Mouse (Mus musculus) MEL (cell line): ENCODE results near the gene Olfr1314.

Experiments
- CHD2 ChIP-seq: IDR thresholded peaks from 2 replicates; pipeline ENCODE4 v1.6.1; 2011; ENCODE audit warnings: low read length, improper control_type of control experiment
- CTCF ChIP-seq, 3 experiments: IDR thresholded peaks in 2 of 3; conservative IDR thresholded peaks in 1 of 3; 2 replicates each; pipeline ENCODE4 v1.5.1; 2011 to 2012; ENCODE audit warnings: low read length in 3 of 3, low read depth in 2 of 3, mild to moderate bottlenecking in 2 of 3, improper control_type of control experiment in 1 of 3, inconsistent platforms in 1 of 3, mixed read lengths in 1 of 3, moderate library complexity in 1 of 3; ENCODE audit not compliant: control insufficient read depth in 1 of 3, insufficient read depth in 1 of 3, poor library complexity in 1 of 3, severe bottlenecking in 1 of 3
- HCFC1 ChIP-seq: IDR thresholded peaks from 2 replicates; pipeline ENCODE4 v1.6.1; 2012; ENCODE audit warnings: low read depth, mild to moderate bottlenecking, inconsistent platforms, low read length, improper control_type of control experiment, moderate library complexity
- MAFK ChIP-seq: IDR thresholded peaks from 2 replicates; pipeline ENCODE4 v1.6.1; 2011; ENCODE audit warnings: low read depth, mild to moderate bottlenecking, low read length, improper control_type of control experiment, borderline replicate concordance
- NELFE ChIP-seq: IDR thresholded peaks from 2 replicates; pipeline ENCODE4 v1.6.1; 2011; ENCODE audit warnings: low read depth, low read length, improper control_type of control experiment
- POLR2AphosphoS5 ChIP-seq: IDR thresholded peaks from 2 replicates; pipeline ENCODE4 v1.6.1; 2012; ENCODE audit warnings: low read depth, borderline replicate concordance, mild to moderate bottlenecking, inconsistent platforms, low read length, moderate library complexity, mixed read lengths
- TCF12 ChIP-seq: IDR thresholded peaks from 2 replicates; pipeline ENCODE4 v1.6.1; 2014; ENCODE audit warnings: low read depth, mild to moderate bottlenecking, inconsistent platforms, low read length, improper control_type of control experiment, moderate library complexity
- UBTF ChIP-seq: IDR thresholded peaks from 2 replicates; pipeline ENCODE4 v1.6.1; 2012; ENCODE audit warnings: low read depth, mild to moderate bottlenecking, inconsistent platforms, low read length, improper control_type of control experiment, moderate library complexity, borderline replicate concordance; ENCODE audit not compliant: insufficient read depth
- ZMIZ1 ChIP-seq: IDR thresholded peaks from 2 replicates; pipeline ENCODE4 v1.6.1; 2012; ENCODE audit warnings: low read depth, mild to moderate bottlenecking, inconsistent platforms, low read length, improper control_type of control experiment, moderate library complexity

- TF ChIP-seq UBTF (no peak), TCF12 (no peak), CHD2 (no peak), POLR2AphosphoS5 (no peak), CTCF (IDR thresholded peaks at IDR 0.05 in 2 of 3, conservative IDR thresholded peaks at IDR 0.05 in 1 of 3; ENCODE audit: control insufficient read depth in 1 of 3, insufficient read depth in 1 of 3, low read depth in 2 of 3, low read length in 3 of 3, poor library complexity in 1 of 3, severe bottlenecking in 1 of 3) (no peak), ZMIZ1 (no peak), MAFK (no peak), NELFE (no peak), HCFC1 (no peak)
Measured at GRCm38 (mm10) chr2:112115340-112115739, 18.8 kb upstream of the Olfr1314 start, which contains the start of gene Olfr1315-ps1.
